Mouse (Mus musculus): ENCODE data around the gene Klhl25. TPM values are rescaled to one million over a fixed set of nuclear protein-coding genes. Genes with fewer than 3 reads are reported as not detected.

The Klhl25 gene
- 0.79 TPM for polyA plus RNA-seq (2014; fragmentation: Illumina TruSeq; extraction: RNeasy Lipid Tissue Mini Kit (QIAGEN cat#74804); ENCODE audit: low read depth, low replicate concordance)

DNA sequence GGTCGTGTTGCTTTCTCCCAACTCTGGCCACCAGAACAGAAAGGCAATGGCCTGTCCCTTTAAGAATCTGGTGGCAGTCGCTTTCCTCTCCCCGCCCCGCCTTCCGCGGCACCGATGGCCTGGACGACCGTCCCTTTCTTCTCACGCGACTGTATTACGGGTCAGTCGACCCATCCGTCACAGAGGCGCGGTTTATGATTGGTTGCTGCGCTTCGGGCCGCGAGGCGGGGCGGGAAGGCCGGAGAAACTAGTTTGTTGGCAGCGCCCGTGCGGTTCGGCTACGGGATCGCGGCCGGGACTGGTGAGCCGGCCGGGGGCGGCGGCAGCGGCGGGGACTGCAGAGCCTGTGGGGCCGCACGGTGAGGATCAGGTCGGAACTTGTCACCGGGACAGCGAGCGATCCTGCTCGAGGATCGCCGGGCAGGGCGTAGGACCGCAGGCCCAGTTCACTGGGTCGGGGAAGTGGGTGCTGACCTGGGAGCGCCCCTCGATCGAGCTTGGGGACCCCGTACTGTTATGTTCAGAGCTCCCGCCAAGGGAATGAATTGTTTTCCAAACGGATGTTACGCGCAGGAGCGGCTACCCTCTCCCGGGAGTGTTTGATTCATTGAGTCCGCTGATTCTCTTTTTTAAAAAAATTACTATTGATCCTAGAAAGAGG, at the start of gene Klhl25:
TSS of gene Klhl25 (plus strand) at position 196 of the 661 bp plus-strand sequence.

